Mouse (Mus musculus): ENCODE results near the gene Rps18. TPM values are rescaled to one million over a fixed set of nuclear protein-coding genes. Genes with fewer than 3 reads are reported as not detected.
A peak's percentile ranks its signal among the peaks of the same experiment; 100 is the strongest.

The Rps18 gene
- polyA plus RNA-seq, 1 experiment: 287 TPM

DNA sequence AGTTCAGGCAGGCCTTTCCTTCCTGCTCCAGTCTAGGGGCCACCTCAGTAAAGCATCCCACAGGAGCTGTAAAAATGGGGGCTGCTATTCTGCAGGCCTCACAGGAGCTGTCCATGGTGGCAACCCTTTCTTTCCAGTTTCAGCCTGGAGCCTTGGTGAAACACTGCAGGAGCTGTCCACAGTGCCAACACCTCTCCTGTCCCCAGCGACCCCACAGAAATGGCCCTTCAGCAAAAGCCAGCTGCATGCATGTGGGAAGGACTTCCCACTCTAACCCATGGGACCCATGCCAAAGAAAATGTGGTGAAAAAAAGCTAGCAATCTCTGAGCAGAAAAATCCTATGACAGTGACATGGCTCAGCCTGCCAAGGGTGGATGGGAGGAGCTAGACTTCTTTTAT, 16.9 kb upstream of the Rps18 start:
- Histone ChIP-seq H3K4me2 (ENCODE audit: low read depth) (no peak overlapping the region), H3K79me2 (ENCODE audit: control insufficient read depth, insufficient read depth) (no peaks in the 10 kb centered on the region), H3K36me3 (ENCODE audit: control insufficient read depth, insufficient read depth) (no peaks in the 10 kb centered on the region), H3K27me3 (ENCODE audit: control insufficient read depth, insufficient read depth, insufficient read length) (peaks cover 11% of the 10 kb centered on the region), H3ac (ENCODE audit: control insufficient read depth, insufficient read length) (no peak overlapping the region), H3K4me3 (no peak overlapping the region)
- TF ChIP-seq TCF12 (IDR thresholded peaks at IDR 0.05; ENCODE audit: insufficient read depth, poor library complexity, severe bottlenecking): no peak
- TF ChIP-seq TCF3 (IDR thresholded peaks at IDR 0.05; ENCODE audit: insufficient read length, low read depth): no peak
- TF ChIP-seq MAX (IDR thresholded peaks at IDR 0.05; ENCODE audit: low read depth): no peak
- no peak for TF ChIP-seq POLR2AphosphoS2 (IDR thresholded peaks at IDR 0.05; ENCODE audit: insufficient read length, low read depth)
- TF ChIP-seq REST (IDR thresholded peaks at IDR 0.05; ENCODE audit: insufficient read depth, insufficient read length): peak; percentile 86
- TF ChIP-seq CEBPB (IDR thresholded peaks at IDR 0.05; ENCODE audit: insufficient read depth, poor library complexity, severe bottlenecking): no peak

DNA sequence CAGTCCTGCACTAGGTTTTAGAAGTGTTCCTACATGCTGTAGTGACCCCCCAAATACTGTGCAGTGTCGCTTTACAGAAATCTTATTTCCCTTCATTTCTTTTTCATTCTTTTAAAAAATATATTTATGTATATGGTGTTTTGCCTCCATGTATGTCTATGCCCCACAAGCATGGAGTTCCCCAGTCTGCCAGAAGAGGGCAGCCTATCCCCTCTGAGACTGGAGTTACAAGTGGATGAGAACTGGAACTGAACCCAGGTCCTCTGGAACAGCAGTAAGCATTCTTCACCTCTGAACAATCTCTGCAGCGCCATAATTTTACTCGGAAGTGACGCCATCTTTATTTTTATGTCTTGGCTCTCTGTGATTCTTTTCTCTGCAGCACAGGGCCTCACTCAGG, 13.6 kb upstream of the Rps18 start:
- Histone ChIP-seq H3K36me3 (ENCODE audit: control insufficient read depth, insufficient read depth) (no peaks in the 10 kb centered on the region), H3K27me3 (ENCODE audit: control insufficient read depth, insufficient read depth, insufficient read length) (peaks cover 4% of the 10 kb centered on the region), H3ac (ENCODE audit: control insufficient read depth, insufficient read length) (no peak overlapping the region), H3K79me2 (ENCODE audit: control insufficient read depth, insufficient read depth) (no peaks in the 10 kb centered on the region), H3K4me3 (no peak overlapping the region), H3K4me2 (ENCODE audit: low read depth) (no peak overlapping the region)
- TF ChIP-seq TCF12 (IDR thresholded peaks at IDR 0.05; ENCODE audit: insufficient read depth, poor library complexity, severe bottlenecking): no peak

DNA sequence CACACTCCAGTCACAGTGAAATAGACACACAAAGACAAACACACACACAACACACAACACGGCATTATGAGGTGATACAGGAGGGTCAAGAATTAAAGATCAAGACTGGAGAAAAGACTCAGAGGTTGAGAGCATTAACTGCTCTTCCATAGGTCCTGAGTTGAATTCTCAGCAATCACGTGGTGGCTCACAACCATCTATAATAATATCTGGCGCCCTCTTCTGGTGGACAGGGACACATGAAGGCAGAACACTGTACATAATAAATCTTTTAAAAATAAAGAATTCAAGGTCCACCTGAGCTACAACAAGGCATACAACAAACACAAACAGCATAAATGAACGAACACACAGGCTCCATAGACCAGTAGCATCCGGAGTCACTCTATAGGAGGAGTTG, 13.1 kb upstream of the Rps18 start:
- TF ChIP-seq MAX (IDR thresholded peaks at IDR 0.05; ENCODE audit: low read depth) (no peak), MYOG (IDR thresholded peaks at IDR 0.05; ENCODE audit: control insufficient read depth in 1 of 3, insufficient read depth in 1 of 3, insufficient read length in 2 of 3, low read depth in 2 of 3) (no peak), USF1 (IDR thresholded peaks at IDR 0.05; ENCODE audit: low read depth) (peak; percentile 78), POLR2AphosphoS2 (IDR thresholded peaks at IDR 0.05; ENCODE audit: insufficient read length, low read depth) (no peak), REST (IDR thresholded peaks at IDR 0.05; ENCODE audit: insufficient read depth, insufficient read length) (no peak)
- Histone ChIP-seq H3K4me2 (ENCODE audit: low read depth) (no peak overlapping the region), H3ac (ENCODE audit: control insufficient read depth, insufficient read length) (no peak overlapping the region), H3K4me3 (no peak overlapping the region), H3K79me2 (ENCODE audit: control insufficient read depth, insufficient read depth) (no peaks in the 10 kb centered on the region), H3K36me3 (ENCODE audit: control insufficient read depth, insufficient read depth) (no peaks in the 10 kb centered on the region), H3K27me3 (ENCODE audit: control insufficient read depth, insufficient read depth, insufficient read length) (no peaks in the 10 kb centered on the region)

DNA sequence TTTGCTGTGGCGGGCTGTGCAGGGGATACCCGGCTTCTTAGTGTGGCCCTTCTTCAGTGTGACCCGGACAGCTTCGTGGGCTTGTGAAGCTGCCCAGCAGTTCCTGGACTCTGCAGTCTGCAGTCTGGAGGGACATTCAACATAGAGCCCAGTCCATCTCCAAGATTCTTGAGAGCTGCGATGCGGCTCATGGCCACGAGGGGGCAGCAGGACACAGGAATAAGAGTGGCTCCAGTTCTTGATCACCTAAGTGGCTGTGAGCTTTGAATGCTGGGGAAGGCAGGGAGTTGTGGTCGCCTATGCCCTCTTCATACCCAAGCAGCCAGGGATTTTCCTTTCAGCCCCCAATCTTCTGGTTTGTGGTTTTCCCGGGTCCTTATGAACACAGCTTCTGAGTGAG, 12.7 kb upstream of the Rps18 start:
- Histone ChIP-seq H3K36me3 (ENCODE audit: control insufficient read depth, insufficient read depth) (no peaks in the 10 kb centered on the region), H3ac (ENCODE audit: control insufficient read depth, insufficient read length) (no peak overlapping the region), H3K4me2 (ENCODE audit: low read depth) (no peak overlapping the region), H3K4me3 (no peak overlapping the region), H3K27me3 (ENCODE audit: control insufficient read depth, insufficient read depth, insufficient read length) (no peaks in the 10 kb centered on the region), H3K79me2 (ENCODE audit: control insufficient read depth, insufficient read depth) (no peaks in the 10 kb centered on the region)
- TF ChIP-seq SRF (IDR thresholded peaks at IDR 0.05; ENCODE audit: control insufficient read depth, insufficient read length, low read depth): no peak
- no peak for TF ChIP-seq MYOD1 (IDR thresholded peaks at IDR 0.05; ENCODE audit: control insufficient read depth in 1 of 3, insufficient read length in 2 of 3, low read depth in 2 of 3)

DNA sequence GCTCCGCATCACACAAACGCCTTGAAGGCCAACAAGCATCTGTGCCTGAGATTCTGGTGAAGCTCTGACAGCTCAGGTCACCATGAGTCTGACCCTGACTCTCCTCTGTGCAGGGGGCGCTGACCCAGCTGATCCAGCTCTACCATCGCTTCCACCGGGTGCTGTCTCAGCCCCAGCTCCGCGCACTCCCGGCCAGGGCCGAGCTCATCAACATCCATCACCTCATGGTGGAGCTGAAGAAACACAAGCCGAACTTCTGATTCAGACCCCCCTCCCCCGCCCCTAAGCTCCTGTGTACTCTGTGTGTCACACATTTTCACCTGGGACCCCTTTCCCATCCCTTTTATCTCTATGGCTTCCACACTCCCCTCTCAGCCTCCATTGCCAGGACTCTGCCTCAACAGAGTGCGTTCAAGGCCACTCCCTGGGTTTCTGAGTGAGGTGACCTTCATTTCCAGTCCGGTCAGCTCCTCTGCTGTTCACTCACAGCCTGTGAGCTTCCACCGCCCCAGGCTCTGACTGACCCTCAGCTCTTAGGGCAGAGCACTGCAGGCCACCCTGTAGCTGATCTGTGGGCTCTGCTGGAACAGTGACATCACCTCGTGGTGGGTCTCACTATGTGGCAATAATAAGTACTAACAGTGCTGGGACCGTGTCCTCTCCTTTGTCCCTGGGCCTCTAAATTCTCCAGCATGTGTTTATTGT, 10.2 kb upstream of the Rps18 start:
- Histone ChIP-seq H3K36me3 (ENCODE audit: control insufficient read depth, insufficient read depth) (no peaks in the 10 kb centered on the region), H3K27me3 (ENCODE audit: control insufficient read depth, insufficient read depth, insufficient read length) (no peaks in the 10 kb centered on the region), H3ac (ENCODE audit: control insufficient read depth, insufficient read length) (no peak overlapping the region), H3K4me3 (no peak overlapping the region), H3K79me2 (ENCODE audit: control insufficient read depth, insufficient read depth) (no peaks in the 10 kb centered on the region), H3K4me2 (ENCODE audit: low read depth) (no peak overlapping the region)
- TF ChIP-seq SRF (IDR thresholded peaks at IDR 0.05; ENCODE audit: control insufficient read depth, insufficient read length, low read depth) (no peak), TCF12 (IDR thresholded peaks at IDR 0.05; ENCODE audit: insufficient read depth, poor library complexity, severe bottlenecking) (no peak), TCF3 (IDR thresholded peaks at IDR 0.05; ENCODE audit: insufficient read length, low read depth) (no peak), POLR2A (IDR thresholded peaks at IDR 0.05; ENCODE audit: insufficient read length, low read depth) (no peak), MYOG (IDR thresholded peaks at IDR 0.05; ENCODE audit: control insufficient read depth in 1 of 3, insufficient read depth in 1 of 3, insufficient read length in 2 of 3, low read depth in 2 of 3) (no peak), REST (IDR thresholded peaks at IDR 0.05; ENCODE audit: insufficient read depth, insufficient read length) (no peak), E2F4 (IDR thresholded peaks at IDR 0.05; ENCODE audit: insufficient read depth) (no peak), USF1 (IDR thresholded peaks at IDR 0.05; ENCODE audit: low read depth) (no peak), MYOD1 (IDR thresholded peaks at IDR 0.05; ENCODE audit: control insufficient read depth in 1 of 3, insufficient read length in 2 of 3, low read depth in 2 of 3) (no peak), POLR2AphosphoS2 (IDR thresholded peaks at IDR 0.05; ENCODE audit: insufficient read length, low read depth) (no peak), MAX (IDR thresholded peaks at IDR 0.05; ENCODE audit: low read depth) (no peak), CEBPB (IDR thresholded peaks at IDR 0.05; ENCODE audit: insufficient read depth, poor library complexity, severe bottlenecking) (no peak)
